Mouse (Mus musculus) right cerebral cortex, postnatal 4 days (tissue): ENCODE data around the gene Pax3.

Experiments used
- DNase-seq: peaks from one replicate; pipeline ENCODE4 v3.0.0-alpha.2; 2022

Gene Pax3

DNA sequence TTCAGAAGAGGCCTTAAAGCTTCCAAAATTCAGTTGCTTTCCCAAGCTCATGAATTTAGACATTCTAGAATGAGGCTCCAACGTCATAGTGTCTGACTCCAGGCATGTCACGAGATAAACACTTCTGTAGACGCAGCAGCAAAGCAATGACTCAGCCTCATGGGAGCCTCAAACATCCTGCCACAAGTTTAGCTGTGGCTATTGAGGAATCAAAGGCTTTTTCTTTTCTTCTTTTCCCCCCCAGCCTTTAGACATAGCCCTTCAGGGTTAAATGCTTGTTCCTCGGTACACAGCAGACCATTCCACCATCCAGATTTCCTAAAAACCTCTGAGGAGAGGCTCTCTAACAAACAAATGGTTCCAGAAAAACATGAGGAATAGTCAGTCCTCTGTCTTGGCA lies 139.0 kb downstream of the Pax3 start:
- DNase-seq, result no peak

DNA sequence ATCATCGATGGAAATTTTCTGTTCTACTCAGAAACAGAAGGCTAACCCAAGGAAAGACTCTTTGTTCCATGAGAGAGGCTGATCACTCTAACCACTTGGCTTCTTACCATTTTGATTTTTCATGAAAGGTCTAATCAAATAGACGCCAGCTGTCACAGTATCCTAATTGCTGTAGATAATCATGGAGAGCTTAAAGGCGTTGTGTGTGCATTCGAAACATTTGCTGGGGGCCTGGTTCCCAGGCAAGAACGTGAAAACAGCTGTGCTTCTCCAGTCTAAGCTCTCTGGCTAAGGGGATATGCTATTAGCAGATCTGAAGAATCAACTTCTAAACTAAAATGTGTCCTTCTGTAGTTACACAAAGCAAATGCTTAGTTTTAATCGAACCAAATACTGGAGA lies 143.3 kb downstream of the Pax3 start:
- DNase-seq, result no peak
